Mouse (Mus musculus) MEL (cell line): ENCODE measurements around the gene Gm17651. TPM values are rescaled to one million over a fixed set of nuclear protein-coding genes. Genes with fewer than 3 reads are reported as not detected.

Experiments used
- DNase-seq: peaks from one replicate; pipeline ENCODE4 v3.0.0; 2011; ENCODE audit warnings: low read depth, low spot score
- H3K27ac ChIP-seq: 2 replicates; pipeline ENCODE4 v1.5.1; 2012; ENCODE audit warnings: low read depth, mild to moderate bottlenecking, control low read depth, low read length, moderate library complexity; ENCODE audit not compliant: control insufficient read depth
- H3K27me3 ChIP-seq, 2 experiments: fragments of 150-350 bp in 1 of 2; sonication (generic) in 1 of 2; 2 replicates each; pipeline ENCODE4 v1.6.1; 2012; ENCODE audit warnings: low read length in 2 of 2, mild to moderate bottlenecking in 2 of 2, improper control_type of control experiment in 1 of 2, moderate library complexity in 1 of 2; ENCODE audit not compliant: insufficient read depth in 2 of 2, control insufficient read depth in 1 of 2
- H3K36me3 ChIP-seq, 2 experiments: 2 replicates each; pipeline ENCODE4 v1.6.1; 2012 to 2014; ENCODE audit warnings: low read length in 2 of 2, improper control_type of control experiment in 1 of 2, inconsistent platforms in 1 of 2, mild to moderate bottlenecking in 1 of 2; ENCODE audit not compliant: insufficient read depth in 2 of 2, control insufficient read depth in 1 of 2
- H3K4me1 ChIP-seq, 2 experiments: fragments of 150-350 bp in 1 of 2; sonication (generic) in 1 of 2; 2 replicates each; pipeline ENCODE4 v1.6.1; 2012; ENCODE audit warnings: low read length in 2 of 2, improper control_type of control experiment in 1 of 2, mild to moderate bottlenecking in 1 of 2; ENCODE audit not compliant: insufficient read depth in 2 of 2, control insufficient read depth in 1 of 2
- H3K4me3 ChIP-seq, 2 experiments: fragments of 150-350 bp in 1 of 2; sonication (generic) in 1 of 2; 2 replicates each; pipeline ENCODE4 v1.5.1; 2012; ENCODE audit warnings: low read depth in 2 of 2, low read length in 2 of 2, mild to moderate bottlenecking in 2 of 2, moderate library complexity in 2 of 2, control low read depth in 1 of 2, improper control_type of control experiment in 1 of 2; ENCODE audit not compliant: control insufficient read depth in 1 of 2, insufficient read depth in 1 of 2
- H3K79me2 ChIP-seq: 2 replicates; pipeline ENCODE4 v1.6.1; 2012; ENCODE audit warnings: mild to moderate bottlenecking, low read length, moderate library complexity; ENCODE audit not compliant: control insufficient read depth, poor library complexity, insufficient read depth
- H3K9ac ChIP-seq: 2 replicates; pipeline ENCODE4 v1.6.1; 2012; ENCODE audit warnings: low read depth, mild to moderate bottlenecking, control low read depth, low read length, moderate library complexity; ENCODE audit not compliant: control insufficient read depth, poor library complexity, severe bottlenecking
- H3K9me3 ChIP-seq: fragments of 150-350 bp; sonication (generic); replicated peaks from 2 replicates; pipeline ENCODE4 v1.6.1; 2012; ENCODE audit warnings: mild to moderate bottlenecking, low read length, improper control_type of control experiment, moderate library complexity; ENCODE audit not compliant: insufficient read depth
- BHLHE40 ChIP-seq: IDR thresholded peaks from 2 replicates; pipeline ENCODE4 v1.6.1; 2012; ENCODE audit warnings: low read depth, mild to moderate bottlenecking, inconsistent platforms, low read length, improper control_type of control experiment, borderline replicate concordance
- CHD1 ChIP-seq: IDR thresholded peaks from 2 replicates; pipeline ENCODE4 v1.6.1; 2012; ENCODE audit warnings: low read depth, mild to moderate bottlenecking, inconsistent platforms, low read length, improper control_type of control experiment
- CTCF ChIP-seq, 3 experiments: IDR thresholded peaks in 2 of 3; conservative IDR thresholded peaks in 1 of 3; 2 replicates each; pipeline ENCODE4 v1.5.1; 2011 to 2012; ENCODE audit warnings: low read length in 3 of 3, low read depth in 2 of 3, mild to moderate bottlenecking in 2 of 3, improper control_type of control experiment in 1 of 3, inconsistent platforms in 1 of 3, mixed read lengths in 1 of 3, moderate library complexity in 1 of 3; ENCODE audit not compliant: control insufficient read depth in 1 of 3, insufficient read depth in 1 of 3, poor library complexity in 1 of 3, severe bottlenecking in 1 of 3
- E2F4 ChIP-seq: IDR thresholded peaks from 2 replicates; pipeline ENCODE4 v1.6.1; 2011; ENCODE audit warnings: low read depth, low read length, improper control_type of control experiment, borderline replicate concordance
- ELF1 ChIP-seq: IDR thresholded peaks from 2 replicates; pipeline ENCODE4 v1.6.1; 2014; ENCODE audit warnings: low read depth, mild to moderate bottlenecking, inconsistent platforms, low read length, improper control_type of control experiment, moderate library complexity
- ETS1 ChIP-seq: IDR thresholded peaks from 2 replicates; pipeline ENCODE4 v1.6.1; 2012; ENCODE audit warnings: low read depth, mild to moderate bottlenecking, inconsistent platforms, low read length, improper control_type of control experiment, moderate library complexity
- GABPA ChIP-seq: IDR thresholded peaks from 2 replicates; pipeline ENCODE4 v1.6.1; 2012; ENCODE audit warnings: low read depth, mild to moderate bottlenecking, inconsistent platforms, low read length, improper control_type of control experiment, moderate library complexity
- GATA1 ChIP-seq: IDR thresholded peaks from 2 replicates; pipeline ENCODE4 v1.6.1; 2011; ENCODE audit warnings: low read depth, low read length, improper control_type of control experiment
- HCFC1 ChIP-seq: IDR thresholded peaks from 2 replicates; pipeline ENCODE4 v1.6.1; 2012; ENCODE audit warnings: low read depth, mild to moderate bottlenecking, inconsistent platforms, low read length, improper control_type of control experiment, moderate library complexity
- KAT2A ChIP-seq: conservative IDR thresholded peaks from 2 replicates; pipeline ENCODE4 v1.6.1; 2012; ENCODE audit warnings: low read depth, low read length, improper control_type of control experiment, inconsistent platforms
- MAFK ChIP-seq: IDR thresholded peaks from 2 replicates; pipeline ENCODE4 v1.6.1; 2011; ENCODE audit warnings: low read depth, mild to moderate bottlenecking, low read length, improper control_type of control experiment, borderline replicate concordance
- MAX ChIP-seq: IDR thresholded peaks from 2 replicates; pipeline ENCODE4 v1.6.1; 2011; ENCODE audit warnings: low read length, improper control_type of control experiment
- MAZ ChIP-seq: IDR thresholded peaks from 2 replicates; pipeline ENCODE4 v1.6.1; 2012; ENCODE audit warnings: low read depth, mild to moderate bottlenecking, inconsistent platforms, low read length, improper control_type of control experiment
- MEF2A ChIP-seq: IDR thresholded peaks from 2 replicates; pipeline ENCODE4 v1.6.1; 2014; ENCODE audit warnings: low read depth, mild to moderate bottlenecking, inconsistent platforms, low read length, improper control_type of control experiment; ENCODE audit not compliant: poor library complexity, insufficient replicate concordance, severe bottlenecking; ENCODE audit errors: extremely low read depth
- MXI1 ChIP-seq: IDR thresholded peaks from 2 replicates; pipeline ENCODE4 v1.6.1; 2011; ENCODE audit warnings: mild to moderate bottlenecking, low read depth, low read length, improper control_type of control experiment
- MYB ChIP-seq: IDR thresholded peaks from 2 replicates; pipeline ENCODE4 v1.6.1; 2011; ENCODE audit warnings: mild to moderate bottlenecking, low read depth, low read length, improper control_type of control experiment
- MYC ChIP-seq: IDR thresholded peaks from 2 replicates; pipeline ENCODE4 v1.6.1; 2011; ENCODE audit warnings: low read depth, mild to moderate bottlenecking, low read length, improper control_type of control experiment, moderate library complexity
- NELFE ChIP-seq: IDR thresholded peaks from 2 replicates; pipeline ENCODE4 v1.6.1; 2011; ENCODE audit warnings: low read depth, low read length, improper control_type of control experiment
- NRF1 ChIP-seq: IDR thresholded peaks from 2 replicates; pipeline ENCODE4 v1.6.1; 2014; ENCODE audit warnings: low read depth, mild to moderate bottlenecking, inconsistent platforms, low read length, improper control_type of control experiment, moderate library complexity; ENCODE audit not compliant: poor library complexity, insufficient read depth, severe bottlenecking
- RAD21 ChIP-seq: IDR thresholded peaks from 2 replicates; pipeline ENCODE4 v1.6.1; 2011; ENCODE audit warnings: mild to moderate bottlenecking, low read depth, low read length, improper control_type of control experiment
- RCOR1 ChIP-seq: IDR thresholded peaks from 2 replicates; pipeline ENCODE4 v1.6.1; 2012; ENCODE audit warnings: low read depth, mild to moderate bottlenecking, inconsistent platforms, low read length, improper control_type of control experiment
- SIN3A ChIP-seq: IDR thresholded peaks from 2 replicates; pipeline ENCODE4 v1.6.1; 2012; ENCODE audit warnings: low read length, improper control_type of control experiment, inconsistent platforms
- SMC3 ChIP-seq: IDR thresholded peaks from 2 replicates; pipeline ENCODE4 v1.6.1; 2011; ENCODE audit warnings: low read depth, low read length, improper control_type of control experiment
- TAL1 ChIP-seq: IDR thresholded peaks from 2 replicates; pipeline ENCODE4 v1.6.1; 2012; ENCODE audit warnings: mild to moderate bottlenecking, inconsistent platforms, low read length, moderate library complexity, mixed read lengths
- TBP ChIP-seq: IDR thresholded peaks from 2 replicates; pipeline ENCODE4 v1.8.0; 2011; ENCODE audit warnings: low read depth, low read length, improper control_type of control experiment
- UBTF ChIP-seq: IDR thresholded peaks from 2 replicates; pipeline ENCODE4 v1.6.1; 2012; ENCODE audit warnings: low read depth, mild to moderate bottlenecking, inconsistent platforms, low read length, improper control_type of control experiment, moderate library complexity, borderline replicate concordance; ENCODE audit not compliant: insufficient read depth
- USF1 ChIP-seq: IDR thresholded peaks from 2 replicates; pipeline ENCODE4 v1.6.1; 2014; ENCODE audit warnings: low read depth, mild to moderate bottlenecking, inconsistent platforms, low read length, improper control_type of control experiment, moderate library complexity
- USF2 ChIP-seq, 2 experiments: IDR thresholded peaks; 2 replicates each; pipeline ENCODE4 v1.6.1; 2011 to 2012; ENCODE audit warnings: improper control_type of control experiment in 2 of 2, low read length in 2 of 2, borderline replicate concordance in 1 of 2, inconsistent platforms in 1 of 2, low read depth in 1 of 2, mild to moderate bottlenecking in 1 of 2; ENCODE audit not compliant: insufficient read depth in 1 of 2
- ZC3H11A ChIP-seq: IDR thresholded peaks from 2 replicates; pipeline ENCODE4 v1.6.1; 2012; ENCODE audit warnings: low read depth, mild to moderate bottlenecking, inconsistent platforms, low read length, improper control_type of control experiment
- ZKSCAN1 ChIP-seq: IDR thresholded peaks from 2 replicates; pipeline ENCODE4 v1.6.1; 2012; ENCODE audit warnings: low read depth, mild to moderate bottlenecking, inconsistent platforms, low read length, improper control_type of control experiment, moderate library complexity
- ZMIZ1 ChIP-seq: IDR thresholded peaks from 2 replicates; pipeline ENCODE4 v1.6.1; 2012; ENCODE audit warnings: low read depth, mild to moderate bottlenecking, inconsistent platforms, low read length, improper control_type of control experiment, moderate library complexity
- ZNF384 ChIP-seq: IDR thresholded peaks from 2 replicates; pipeline ENCODE4 v1.6.1; 2012; ENCODE audit warnings: low read depth, mild to moderate bottlenecking, inconsistent platforms, low read length, improper control_type of control experiment
- polyA plus RNA-seq, 2 experiments: library from polyadenylated mRNA; stranded (reverse) in 1 of 2; unstranded in 1 of 2; fragments of >175 nt in 1 of 2; fragments of >200 nt in 1 of 2; gene quantifications; 2 replicates each; pipeline versions ENCODE4 v1.2.1 to v1.2.4; 2012; ENCODE audit warnings: low replicate concordance in 2 of 2, low read depth in 1 of 2; ENCODE audit not compliant: insufficient read length in 2 of 2, insufficient read depth in 1 of 2, missing spikeins in 1 of 2
- total RNA-seq: library from RNA; depleted of rRNA; stranded (reverse); fragments of 300-350 nt; gene quantifications from 2 replicates; pipeline ENCODE4 v1.2.3, GENCODE M21; 2012

The Gm17651 gene
- total and polyA plus RNA-seq, 3 experiments, result not detected

DNA sequence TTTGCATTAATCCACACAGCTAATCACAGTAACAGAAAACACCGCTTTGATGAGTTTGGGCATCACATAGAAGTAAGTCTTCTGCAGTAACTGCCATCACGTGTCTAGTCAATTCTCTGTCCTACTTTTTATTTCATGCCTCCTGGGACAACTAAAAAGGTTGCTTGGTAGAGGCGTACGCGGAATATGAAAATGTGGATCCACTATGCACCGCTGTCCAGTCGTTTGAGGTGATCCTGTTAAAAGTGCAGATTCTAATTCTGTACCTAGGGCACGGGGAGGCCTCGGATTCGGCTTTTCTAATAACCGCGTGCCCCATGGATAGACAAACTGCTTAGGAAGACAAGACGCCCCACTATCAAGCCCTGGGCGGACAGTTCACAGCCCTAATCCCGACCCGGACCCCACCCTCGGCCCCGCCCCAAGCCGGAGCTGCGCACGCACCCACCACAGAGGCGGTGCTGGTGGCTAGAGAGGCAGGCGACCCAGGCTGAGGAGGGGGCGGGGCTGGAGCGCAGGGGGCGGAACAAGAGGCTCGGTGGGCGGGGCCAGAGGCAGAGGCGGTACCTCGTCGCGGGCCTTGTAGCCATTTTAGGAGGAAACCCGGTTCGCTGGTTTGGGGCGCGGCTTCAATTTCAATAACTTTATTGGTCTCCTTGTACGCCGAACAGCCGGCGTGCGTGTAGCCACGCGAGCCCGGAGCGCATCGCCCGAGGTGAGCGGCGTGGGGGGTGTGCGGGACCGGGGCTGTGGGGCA lies 16.7 kb downstream of the Gm17651 start, which contains the start of gene Prkab2 (continued):
- TF ChIP-seq CHD1 (no peak), UBTF (peak; percentile 43; the same call in 1 of the 2 replicates), GABPA (peak; percentile 82; the same call in 1 of the 2 replicates), ZMIZ1 (peak; percentile 96), MEF2A (no peak; the same call in 1 of the 2 replicates), BHLHE40 (peak; percentile 63), ELF1 (peak; percentile 82), HCFC1 (peak; percentile 89), MXI1 (peak; percentile 98), MYC (peak; percentile 89), GATA1 (no peak), ZKSCAN1 (no peak), USF1 (peak; percentile 51), TBP (peak; percentile 70), USF2 (IDR thresholded peaks at IDR 0.05; ENCODE audit: borderline replicate concordance in 1 of 2, insufficient read depth in 1 of 2, low read depth in 1 of 2, low read length in 2 of 2) (no peak), SIN3A (peak; percentile 98), NELFE (peak; percentile 88)
- TF ChIP-seq, all 39 proteins: peak for 25

DNA sequence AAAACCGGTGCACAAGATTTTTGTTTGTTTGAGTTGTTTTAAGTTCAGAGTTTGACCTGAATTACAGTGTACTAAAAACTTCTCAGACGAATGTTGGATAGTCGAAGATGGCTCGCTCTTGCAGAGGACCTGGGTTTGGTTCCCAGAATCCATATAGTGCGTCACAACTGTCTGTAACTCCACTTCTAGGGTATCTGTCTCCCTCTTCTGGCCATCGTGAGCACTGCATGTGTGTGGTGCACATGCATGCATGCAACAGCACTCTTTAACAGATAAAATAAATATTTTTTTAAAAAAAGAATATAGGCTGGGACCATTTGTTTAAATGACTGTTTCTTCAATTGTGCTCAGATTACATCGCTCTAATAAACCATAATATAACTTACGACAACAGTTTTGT lies 19.6 kb downstream of the Gm17651 start:
- Histone ChIP-seq H3K4me3 (no peak overlapping the region), H3K27ac (no peak overlapping the region), H3K79me2 (peaks cover 3% of the 10 kb centered on the region; the same call in 1 of the 2 replicates), H3K9me3 (no peaks in the 10 kb centered on the region), H3K9ac (no peak overlapping the region), H3K4me1 (peaks cover 5 to 17% of the 10 kb centered on the region in 2 experiments), H3K27me3 (peaks cover 0 to 3% of the 10 kb centered on the region in 2 experiments; a peak in 3 of 4 replicates), H3K36me3 (peaks cover 0 to 15% of the 10 kb centered on the region in 2 experiments; a peak in 2 of 4 replicates)
- peak; percentile 85 for DNase-seq
- TF ChIP-seq SMC3 (peak; percentile 65), TAL1 (no peak), KAT2A (no peak), TBP (no peak), MXI1 (no peak), E2F4 (no peak), MAZ (no peak), ETS1 (no peak), RCOR1 (no peak), MYC (peak; percentile 66; the same call in 1 of the 2 replicates), MAFK (no peak), SIN3A (no peak), ZNF384 (0 out of 2 replicates have a peak, but pooled peaks have one; percentile 29), HCFC1 (no peak), NRF1 (no peak), MYB (no peak), ZC3H11A (peak; percentile 36; the same call in 1 of the 2 replicates), GATA1 (no peak), MAX (no peak), NELFE (no peak), CTCF (IDR thresholded peaks at IDR 0.05 in 2 of 3, conservative IDR thresholded peaks at IDR 0.05 in 1 of 3; ENCODE audit: control insufficient read depth in 1 of 3, insufficient read depth in 1 of 3, low read depth in 2 of 3, low read length in 3 of 3, poor library complexity in 1 of 3, severe bottlenecking in 1 of 3) (peak; percentile 78 to 89 (median 83)), RAD21 (peak; percentile 80)
